Mouse (Mus musculus): ENCODE measurements around the gene Smim24.

The Smim24 gene

GRCm38 (mm10) chr10:81431526-81432168, 38.8 kb downstream of the Smim24 start:
- in situ Hi-C loops (cut with MboI, MseI): no loop called here

- in situ Hi-C loops (cut with MboI, MseI): no loop called here
Measured at GRCm38 (mm10) chr10:81432169-81432867, 39.5 kb downstream of the Smim24 start.

GRCm38 (mm10) chr10:81432868-81433262, 40.0 kb downstream of the Smim24 start:
- in situ Hi-C loops (cut with MboI, MseI): no loop called here

GRCm38 (mm10) chr10:81433541-81434289, 40.9 kb downstream of the Smim24 start:
- in situ Hi-C loops (cut with MboI, MseI): no loop called here

GRCm38 (mm10) chr10:81434361-81435263, 41.8 kb downstream of the Smim24 start:
- in situ Hi-C loops (cut with MboI, MseI): loop anchor here (5.0 kb wide), 1 partner anchor 667 kb away; no protein-coding TSS in a partner anchor

GRCm38 (mm10) chr10:81435436-81435835, 42.6 kb downstream of the Smim24 start:
- in situ Hi-C loops (cut with MboI, MseI): loop anchor here (5.0 kb wide), 1 partner anchor 668 kb away; no protein-coding TSS in a partner anchor

- in situ Hi-C loops (cut with MboI, MseI): loop anchor here (5.0 kb wide), 1 partner anchor 34 kb away; no protein-coding TSS in a partner anchor
Measured at GRCm38 (mm10) chr10:81441019-81441418, 48.2 kb downstream of the Smim24 start.
